Mouse (Mus musculus) MEL (cell line): Measurements from ENCODE around the gene Psmb5. TPM values are rescaled to one million over a fixed set of nuclear protein-coding genes. Genes with fewer than 3 reads are reported as not detected.
A peak's percentile ranks its signal among the peaks of the same experiment; 100 is the strongest.

Source experiments
- DNase-seq: peaks from one replicate; pipeline ENCODE4 v3.0.0; 2011; ENCODE audit warnings: low read depth, low spot score
- H3K27ac ChIP-seq: 2 replicates; pipeline ENCODE4 v1.5.1; 2012; ENCODE audit warnings: low read depth, mild to moderate bottlenecking, control low read depth, low read length, moderate library complexity; ENCODE audit not compliant: control insufficient read depth
- H3K27me3 ChIP-seq, 2 experiments: fragments of 150-350 bp in 1 of 2; sonication (generic) in 1 of 2; 2 replicates each; pipeline ENCODE4 v1.6.1; 2012; ENCODE audit warnings: low read length in 2 of 2, mild to moderate bottlenecking in 2 of 2, improper control_type of control experiment in 1 of 2, moderate library complexity in 1 of 2; ENCODE audit not compliant: insufficient read depth in 2 of 2, control insufficient read depth in 1 of 2
- H3K36me3 ChIP-seq, 2 experiments: 2 replicates each; pipeline ENCODE4 v1.6.1; 2012 to 2014; ENCODE audit warnings: low read length in 2 of 2, improper control_type of control experiment in 1 of 2, inconsistent platforms in 1 of 2, mild to moderate bottlenecking in 1 of 2; ENCODE audit not compliant: insufficient read depth in 2 of 2, control insufficient read depth in 1 of 2
- H3K4me1 ChIP-seq, 2 experiments: fragments of 150-350 bp in 1 of 2; sonication (generic) in 1 of 2; 2 replicates each; pipeline ENCODE4 v1.6.1; 2012; ENCODE audit warnings: low read length in 2 of 2, improper control_type of control experiment in 1 of 2, mild to moderate bottlenecking in 1 of 2; ENCODE audit not compliant: insufficient read depth in 2 of 2, control insufficient read depth in 1 of 2
- H3K4me3 ChIP-seq, 2 experiments: fragments of 150-350 bp in 1 of 2; sonication (generic) in 1 of 2; 2 replicates each; pipeline ENCODE4 v1.5.1; 2012; ENCODE audit warnings: low read depth in 2 of 2, low read length in 2 of 2, mild to moderate bottlenecking in 2 of 2, moderate library complexity in 2 of 2, control low read depth in 1 of 2, improper control_type of control experiment in 1 of 2; ENCODE audit not compliant: control insufficient read depth in 1 of 2, insufficient read depth in 1 of 2
- H3K79me2 ChIP-seq: 2 replicates; pipeline ENCODE4 v1.6.1; 2012; ENCODE audit warnings: mild to moderate bottlenecking, low read length, moderate library complexity; ENCODE audit not compliant: control insufficient read depth, poor library complexity, insufficient read depth
- H3K9ac ChIP-seq: 2 replicates; pipeline ENCODE4 v1.6.1; 2012; ENCODE audit warnings: low read depth, mild to moderate bottlenecking, control low read depth, low read length, moderate library complexity; ENCODE audit not compliant: control insufficient read depth, poor library complexity, severe bottlenecking
- H3K9me3 ChIP-seq: fragments of 150-350 bp; sonication (generic); replicated peaks from 2 replicates; pipeline ENCODE4 v1.6.1; 2012; ENCODE audit warnings: mild to moderate bottlenecking, low read length, improper control_type of control experiment, moderate library complexity; ENCODE audit not compliant: insufficient read depth
- BHLHE40 ChIP-seq: IDR thresholded peaks from 2 replicates; pipeline ENCODE4 v1.6.1; 2012; ENCODE audit warnings: low read depth, mild to moderate bottlenecking, inconsistent platforms, low read length, improper control_type of control experiment, borderline replicate concordance
- E2F4 ChIP-seq: IDR thresholded peaks from 2 replicates; pipeline ENCODE4 v1.6.1; 2011; ENCODE audit warnings: low read depth, low read length, improper control_type of control experiment, borderline replicate concordance
- EP300 ChIP-seq, 2 experiments: IDR thresholded peaks; 2 replicates each; pipeline ENCODE4 v1.6.1; 2011; ENCODE audit warnings: improper control_type of control experiment in 2 of 2, low read length in 2 of 2, low read depth in 1 of 2, mild to moderate bottlenecking in 1 of 2
- GABPA ChIP-seq: IDR thresholded peaks from 2 replicates; pipeline ENCODE4 v1.6.1; 2012; ENCODE audit warnings: low read depth, mild to moderate bottlenecking, inconsistent platforms, low read length, improper control_type of control experiment, moderate library complexity
- GATA1 ChIP-seq: IDR thresholded peaks from 2 replicates; pipeline ENCODE4 v1.6.1; 2011; ENCODE audit warnings: low read depth, low read length, improper control_type of control experiment
- HCFC1 ChIP-seq: IDR thresholded peaks from 2 replicates; pipeline ENCODE4 v1.6.1; 2012; ENCODE audit warnings: low read depth, mild to moderate bottlenecking, inconsistent platforms, low read length, improper control_type of control experiment, moderate library complexity
- KAT2A ChIP-seq: conservative IDR thresholded peaks from 2 replicates; pipeline ENCODE4 v1.6.1; 2012; ENCODE audit warnings: low read depth, low read length, improper control_type of control experiment, inconsistent platforms
- MAX ChIP-seq: IDR thresholded peaks from 2 replicates; pipeline ENCODE4 v1.6.1; 2011; ENCODE audit warnings: low read length, improper control_type of control experiment
- MAZ ChIP-seq: IDR thresholded peaks from 2 replicates; pipeline ENCODE4 v1.6.1; 2012; ENCODE audit warnings: low read depth, mild to moderate bottlenecking, inconsistent platforms, low read length, improper control_type of control experiment
- MEF2A ChIP-seq: IDR thresholded peaks from 2 replicates; pipeline ENCODE4 v1.6.1; 2014; ENCODE audit warnings: low read depth, mild to moderate bottlenecking, inconsistent platforms, low read length, improper control_type of control experiment; ENCODE audit not compliant: poor library complexity, insufficient replicate concordance, severe bottlenecking; ENCODE audit errors: extremely low read depth
- MXI1 ChIP-seq: IDR thresholded peaks from 2 replicates; pipeline ENCODE4 v1.6.1; 2011; ENCODE audit warnings: mild to moderate bottlenecking, low read depth, low read length, improper control_type of control experiment
- MYB ChIP-seq: IDR thresholded peaks from 2 replicates; pipeline ENCODE4 v1.6.1; 2011; ENCODE audit warnings: mild to moderate bottlenecking, low read depth, low read length, improper control_type of control experiment
- NRF1 ChIP-seq: IDR thresholded peaks from 2 replicates; pipeline ENCODE4 v1.6.1; 2014; ENCODE audit warnings: low read depth, mild to moderate bottlenecking, inconsistent platforms, low read length, improper control_type of control experiment, moderate library complexity; ENCODE audit not compliant: poor library complexity, insufficient read depth, severe bottlenecking
- RCOR1 ChIP-seq: IDR thresholded peaks from 2 replicates; pipeline ENCODE4 v1.6.1; 2012; ENCODE audit warnings: low read depth, mild to moderate bottlenecking, inconsistent platforms, low read length, improper control_type of control experiment
- SIN3A ChIP-seq: IDR thresholded peaks from 2 replicates; pipeline ENCODE4 v1.6.1; 2012; ENCODE audit warnings: low read length, improper control_type of control experiment, inconsistent platforms
- SMC3 ChIP-seq: IDR thresholded peaks from 2 replicates; pipeline ENCODE4 v1.6.1; 2011; ENCODE audit warnings: low read depth, low read length, improper control_type of control experiment
- TCF12 ChIP-seq: IDR thresholded peaks from 2 replicates; pipeline ENCODE4 v1.6.1; 2014; ENCODE audit warnings: low read depth, mild to moderate bottlenecking, inconsistent platforms, low read length, improper control_type of control experiment, moderate library complexity
- UBTF ChIP-seq: IDR thresholded peaks from 2 replicates; pipeline ENCODE4 v1.6.1; 2012; ENCODE audit warnings: low read depth, mild to moderate bottlenecking, inconsistent platforms, low read length, improper control_type of control experiment, moderate library complexity, borderline replicate concordance; ENCODE audit not compliant: insufficient read depth
- USF1 ChIP-seq: IDR thresholded peaks from 2 replicates; pipeline ENCODE4 v1.6.1; 2014; ENCODE audit warnings: low read depth, mild to moderate bottlenecking, inconsistent platforms, low read length, improper control_type of control experiment, moderate library complexity
- USF2 ChIP-seq, 2 experiments: IDR thresholded peaks; 2 replicates each; pipeline ENCODE4 v1.6.1; 2011 to 2012; ENCODE audit warnings: improper control_type of control experiment in 2 of 2, low read length in 2 of 2, borderline replicate concordance in 1 of 2, inconsistent platforms in 1 of 2, low read depth in 1 of 2, mild to moderate bottlenecking in 1 of 2; ENCODE audit not compliant: insufficient read depth in 1 of 2
- polyA plus RNA-seq, 2 experiments: library from polyadenylated mRNA; stranded (reverse) in 1 of 2; unstranded in 1 of 2; fragments of >175 nt in 1 of 2; fragments of >200 nt in 1 of 2; gene quantifications; 2 replicates each; pipeline versions ENCODE4 v1.2.1 to v1.2.4; 2012; ENCODE audit warnings: low replicate concordance in 2 of 2, low read depth in 1 of 2; ENCODE audit not compliant: insufficient read length in 2 of 2, insufficient read depth in 1 of 2, missing spikeins in 1 of 2
- total RNA-seq: library from RNA; depleted of rRNA; stranded (reverse); fragments of 300-350 nt; gene quantifications from 2 replicates; pipeline ENCODE4 v1.2.3, GENCODE M21; 2012

The Psmb5 gene
- total and polyA plus RNA-seq, 3 experiments: 305 to 546 (median 318) TPM

- no peak for TF ChIP-seq E2F4
- TF ChIP-seq TCF12: peak; percentile 33; the same call in 1 of the 2 replicates
- TF ChIP-seq, all 39 proteins: peak for 10
Measured at GRCm38 (mm10) chr14:54617897-54618365, at the start of gene Psmb5 (continued).

- Histone ChIP-seq H3K27ac (no peak overlapping the region), H3K4me3 (no peak overlapping the region), H3K79me2 (no peaks in the 10 kb centered on the region), H3K27me3 (no peaks in the 10 kb centered on the region), H3K36me3 (peaks cover 0 to 25% of the 10 kb centered on the region in 2 experiments; a peak in 2 of 4 replicates), H3K9ac (no peak overlapping the region), H3K9me3 (no peaks in the 10 kb centered on the region), H3K4me1 (no peaks in the 10 kb centered on the region)
- no peak for DNase-seq
- TF ChIP-seq SMC3 (no peak), KAT2A (no peak), GATA1 (no peak), MYB (no peak), UBTF (no peak), GABPA (no peak), HCFC1 (no peak), NRF1 (no peak), MAX (no peak), USF1 (no peak), MEF2A (no peak), USF2 (IDR thresholded peaks at IDR 0.05; ENCODE audit: borderline replicate concordance in 1 of 2, insufficient read depth in 1 of 2, low read depth in 1 of 2, low read length in 2 of 2) (no peak), E2F4 (no peak), EP300 (IDR thresholded peaks at IDR 0.05; ENCODE audit: low read depth in 1 of 2, low read length in 2 of 2) (no peak), RCOR1 (no peak), MAZ (no peak), BHLHE40 (no peak), SIN3A (no peak), MXI1 (no peak)
Measured at GRCm38 (mm10) chr14:54664477-54665222, 46.8 kb upstream of the Psmb5 start.
